ENCODE assay signal across 20 mouse cellular contexts in the genomic region with DNA sequence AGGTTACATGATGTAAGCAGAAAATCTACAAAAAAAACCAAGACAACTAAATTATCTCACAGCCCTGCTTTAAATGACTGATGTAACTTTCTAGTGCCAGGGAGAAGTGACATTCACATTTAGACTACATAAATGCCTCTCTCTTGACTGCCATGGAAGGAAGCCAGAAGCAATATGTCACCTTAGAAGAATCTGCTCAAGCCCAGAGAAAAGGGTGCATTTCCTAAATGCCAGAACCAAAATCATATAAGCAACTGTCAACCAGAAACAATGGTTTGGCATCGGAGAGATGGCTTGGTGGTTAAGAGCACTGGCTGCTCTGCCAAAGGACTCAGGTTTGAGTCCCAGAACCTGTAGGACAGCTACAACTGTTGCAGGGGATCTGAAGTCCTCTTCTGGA. TPM values are rescaled to one million over a fixed set of nuclear protein-coding genes. Genes with fewer than 3 reads are reported as not detected.
A peak's percentile ranks its signal among the peaks of the same experiment; 100 is the strongest.
DNase-seq lines count a peak whose midpoint lies in the region; ATAC-seq and TF ChIP-seq lines count a peak whose summit lies in the region.
"Had no signal": no experiment of that assay in that cellular context is flagged by ENCODE, and none has a peak within 500 bp of the region (broad histone marks: within the 10 kb centered on the region; RNA-seq: fewer than 3 reads in every experiment).

No protein-coding gene starts in this region.

- H3K27me3 ChIP-seq in heart, adult 2 months (ENCODE audit: control insufficient read depth, insufficient read depth, low read length), result no peaks in the 10 kb centered on the region
- H3K27me3 ChIP-seq in heart, postnatal 0 days (ENCODE audit: control insufficient read depth, insufficient read depth, low read length), result no peaks in the 10 kb centered on the region
- H3K27me3 ChIP-seq in heart, embryonic 11.5 days (ENCODE audit: control insufficient read depth, insufficient read depth, low read length), result no peaks in the 10 kb centered on the region
- H3K27me3 ChIP-seq in midbrain, embryonic 11.5 days (ENCODE audit: control insufficient read depth, insufficient read depth, low read length), result no peaks in the 10 kb centered on the region
- H3K27me3 ChIP-seq in midbrain, postnatal 0 days (ENCODE audit: insufficient read depth, low read length), result no peaks in the 10 kb centered on the region
- no peaks in the 10 kb centered on the region for H3K27me3 ChIP-seq in hindbrain, embryonic 14.5 days (ENCODE audit: control insufficient read depth, insufficient read depth, low read length)
- H3K27me3 ChIP-seq: forebrain, embryonic 12.5 days; hindbrain, embryonic 13.5 days; midbrain, embryonic 12.5 days; neural tube, embryonic 13.5 days had no signal

- no peaks in the 10 kb centered on the region for H3K9me3 ChIP-seq in heart, postnatal 0 days (replicated peaks; ENCODE audit: control insufficient read depth, low read length)
- no peaks in the 10 kb centered on the region for H3K9me3 ChIP-seq in heart, embryonic 11.5 days (replicated peaks; ENCODE audit: control insufficient read depth, low read length)
- no peaks in the 10 kb centered on the region for H3K9me3 ChIP-seq in midbrain, embryonic 11.5 days (ENCODE audit: control insufficient read depth, low read length)
- H3K9me3 ChIP-seq in midbrain, postnatal 0 days (ENCODE audit: low read length), result no peaks in the 10 kb centered on the region
- H3K9me3 ChIP-seq in hindbrain, embryonic 14.5 days (ENCODE audit: control insufficient read depth, low read length), result no peaks in the 10 kb centered on the region
- H3K9me3 ChIP-seq: embryonic facial prominence, embryonic 10.5 days; forebrain, embryonic 12.5 days; G1E; hindbrain, embryonic 13.5 days; midbrain, embryonic 12.5 days; neural tube, embryonic 13.5 days had no signal

- no peak for TF ChIP-seq EP300 in heart, adult 2 months (IDR thresholded peaks at IDR 0.05; ENCODE audit: insufficient read depth, low read depth, low read length)
- TF ChIP-seq EP300 in heart, postnatal 0 days (IDR thresholded peaks at IDR 0.05; ENCODE audit: low read depth), result no peak

- peaks cover 66% of the 10 kb centered on the region for H3K36me3 ChIP-seq in heart, adult 2 months (ENCODE audit: control insufficient read depth, insufficient read depth, low read length)
- H3K36me3 ChIP-seq in heart, postnatal 0 days (replicated peaks; ENCODE audit: control insufficient read depth, insufficient read depth, low read length), result peaks cover 29% of the 10 kb centered on the region
- H3K36me3 ChIP-seq in heart, embryonic 11.5 days (ENCODE audit: control insufficient read depth, insufficient read depth, low read length), result no peaks in the 10 kb centered on the region
- no peaks in the 10 kb centered on the region for H3K36me3 ChIP-seq in midbrain, embryonic 11.5 days (ENCODE audit: control insufficient read depth, insufficient read depth, low read length)
- H3K36me3 ChIP-seq in midbrain, postnatal 0 days (ENCODE audit: insufficient read depth, low read length), result no peaks in the 10 kb centered on the region
- no peaks in the 10 kb centered on the region for H3K36me3 ChIP-seq in hindbrain, embryonic 14.5 days (replicated peaks; ENCODE audit: control insufficient read depth, insufficient read depth)
- H3K36me3 ChIP-seq: embryonic facial prominence, embryonic 10.5 days; forebrain, embryonic 12.5 days; hindbrain, embryonic 13.5 days; midbrain, embryonic 12.5 days; neural tube, embryonic 13.5 days had no signal

- H3K79me2 ChIP-seq in heart, adult 2 months (replicated peaks; ENCODE audit: control insufficient read depth, insufficient read depth, low read length), result no peaks in the 10 kb centered on the region; the same call in 1 of the 2 replicates

- TF ChIP-seq POLR2A in heart, adult 2 months (IDR thresholded peaks at IDR 0.05; ENCODE audit: insufficient read depth, low read depth, low read length), result no peak

- H3K9ac ChIP-seq in heart, adult 2 months (ENCODE audit: low read depth, low read length), result no peak overlapping the region
- no peak overlapping the region for H3K9ac ChIP-seq in heart, postnatal 0 days (replicated peaks; ENCODE audit: low read depth, low read length)
- no peak overlapping the region for H3K9ac ChIP-seq in heart, embryonic 11.5 days (ENCODE audit: low read depth, low read length)
- no peak overlapping the region for H3K9ac ChIP-seq in midbrain, embryonic 11.5 days (ENCODE audit: low read length)
- H3K9ac ChIP-seq in midbrain, postnatal 0 days (replicated peaks; ENCODE audit: low read length, poor library complexity, severe bottlenecking), result no peak overlapping the region
- H3K9ac ChIP-seq in hindbrain, embryonic 14.5 days, result no peak overlapping the region
- H3K9ac ChIP-seq: forebrain, embryonic 12.5 days; hindbrain, embryonic 13.5 days; midbrain, embryonic 12.5 days; neural tube, embryonic 13.5 days had no signal

- TF ChIP-seq CTCF in heart, adult 2 months (IDR thresholded peaks at IDR 0.05), result no peak
- no peak for TF ChIP-seq CTCF in heart, postnatal 0 days (IDR thresholded peaks at IDR 0.05; ENCODE audit: low read depth)
- no peak for TF ChIP-seq CTCF in midbrain, postnatal 0 days (IDR thresholded peaks at IDR 0.05)

- no peak for DNase-seq in heart, adult 2 months
- no peak for DNase-seq in heart, adult 11 months
- DNase-seq in heart, postnatal 0 days (ENCODE audit: low spot score), result no peak
- peak; percentile 14 for DNase-seq in midbrain, embryonic 11.5 days (ENCODE audit: low spot score, missing footprints)
- DNase-seq in midbrain, postnatal 0 days (ENCODE audit: low spot score), result no peak
- DNase-seq in ovary, postnatal 10 days (ENCODE audit: low spot score), result no peak
- DNase-seq in hindbrain, embryonic 14.5 days (ENCODE audit: low spot score), result no peak
- DNase-seq: adrenal gland, postnatal 36 days; cerebellum, adult 8-10 months; gastrocnemius, adult 2 months; kidney, postnatal 36 days; thymus, postnatal 36 days had no signal

- ATAC-seq in heart, postnatal 0 days (ENCODE audit: insufficient read depth, low read depth), result no peak
- ATAC-seq in heart, embryonic 11.5 days (replicated peaks; ENCODE audit: insufficient number of reproducible peaks, low FRiP score, low TSS enrichment), result no peak
- no peak for ATAC-seq in midbrain, embryonic 11.5 days (ENCODE audit: low FRiP score)
- ATAC-seq in midbrain, postnatal 0 days (ENCODE audit: low FRiP score), result no peak
- ATAC-seq in hindbrain, embryonic 14.5 days (ENCODE audit: low FRiP score), result no peak

- H3K4me2 ChIP-seq in heart, postnatal 0 days (ENCODE audit: low read depth, low read length), result no peak overlapping the region
- H3K4me2 ChIP-seq in heart, embryonic 11.5 days, result no peak overlapping the region
- H3K4me2 ChIP-seq in midbrain, embryonic 11.5 days, result no peak overlapping the region
- no peak overlapping the region for H3K4me2 ChIP-seq in midbrain, postnatal 0 days (ENCODE audit: low read depth, low read length, poor library complexity, severe bottlenecking)
- no peak overlapping the region for H3K4me2 ChIP-seq in hindbrain, embryonic 14.5 days (replicated peaks)
- H3K4me2 ChIP-seq: forebrain, embryonic 12.5 days; hindbrain, embryonic 13.5 days; liver, embryonic 11.5 days; midbrain, embryonic 12.5 days; neural tube, embryonic 13.5 days had no signal

- 29% methylated on average over 1 of the region's 1 CpGs for WGBS in heart, adult 2 months
- 24% methylated on average over 1 of the region's 1 CpGs for WGBS in heart, postnatal 0 days
- WGBS in heart, embryonic 11.5 days (ENCODE audit: insufficient replicate concordance), result 76% methylated on average over 1 of the region's 1 CpGs
- 93% methylated on average over 1 of the region's 1 CpGs for WGBS in midbrain, embryonic 11.5 days
- WGBS in midbrain, postnatal 0 days, result 93% methylated on average over 1 of the region's 1 CpGs
- 69% methylated on average over 1 of the region's 1 CpGs for WGBS in hindbrain, embryonic 14.5 days

- intact Hi-C loops in heart, adult 2 months (cut with DNase I), result loop anchor here (2.0 kb wide), 1 partner anchor 33 kb away; no protein-coding TSS in a partner anchor

- H3K4me1 ChIP-seq in heart, adult 2 months (ENCODE audit: control insufficient read depth, insufficient read depth, low read length), result peaks cover 38% of the 10 kb centered on the region
- H3K4me1 ChIP-seq in heart, postnatal 0 days (ENCODE audit: control insufficient read depth, insufficient read depth), result peaks cover 76% of the 10 kb centered on the region
- peaks cover 62% of the 10 kb centered on the region for H3K4me1 ChIP-seq in heart, embryonic 11.5 days (ENCODE audit: control insufficient read depth, insufficient read depth, low read length)
- no peaks in the 10 kb centered on the region for H3K4me1 ChIP-seq in midbrain, embryonic 11.5 days (ENCODE audit: control insufficient read depth, insufficient read depth, low read length)
- H3K4me1 ChIP-seq in midbrain, postnatal 0 days (ENCODE audit: insufficient read depth, low read length), result no peaks in the 10 kb centered on the region
- no peaks in the 10 kb centered on the region for H3K4me1 ChIP-seq in hindbrain, embryonic 14.5 days (replicated peaks; ENCODE audit: control insufficient read depth, insufficient read depth, low read length)
- H3K4me1 ChIP-seq: forebrain, embryonic 12.5 days; hindbrain, embryonic 13.5 days; midbrain, embryonic 12.5 days had no signal

- no peak overlapping the region for H3K4me3 ChIP-seq in heart, adult 2 months
- H3K4me3 ChIP-seq in heart, postnatal 0 days (ENCODE audit: low read depth, low read length), result no peak overlapping the region
- H3K4me3 ChIP-seq in heart, embryonic 11.5 days (ENCODE audit: low read depth, low read length), result no peak overlapping the region
- H3K4me3 ChIP-seq in midbrain, embryonic 11.5 days (ENCODE audit: low read depth, low read length), result no peak overlapping the region
- H3K4me3 ChIP-seq in midbrain, postnatal 0 days (ENCODE audit: low read depth, low read length), result no peak overlapping the region
- H3K4me3 ChIP-seq in hindbrain, embryonic 14.5 days (replicated peaks; ENCODE audit: low read length), result no peak overlapping the region
- H3K4me3 ChIP-seq: embryonic facial prominence, embryonic 10.5 days; forebrain, embryonic 12.5 days; gastrocnemius, adult 2 months; hindbrain, embryonic 13.5 days; midbrain, embryonic 12.5 days; neural tube, embryonic 13.5 days had no signal

- peak overlapping the region; percentile 42 for H3K27ac ChIP-seq in heart, adult 2 months
- H3K27ac ChIP-seq in heart, postnatal 0 days (ENCODE audit: low read depth), result peak overlapping the region; percentile 74
- no peak overlapping the region for H3K27ac ChIP-seq in heart, embryonic 11.5 days (ENCODE audit: low read depth, low read length)
- H3K27ac ChIP-seq in midbrain, embryonic 11.5 days (ENCODE audit: low read depth, low read length), result no peak overlapping the region
- H3K27ac ChIP-seq in midbrain, postnatal 0 days (ENCODE audit: low read depth, low read length), result no peak overlapping the region
- no peak overlapping the region for H3K27ac ChIP-seq in hindbrain, embryonic 14.5 days
- H3K27ac ChIP-seq: embryonic facial prominence, embryonic 10.5 days; forebrain, embryonic 12.5 days; hindbrain, embryonic 13.5 days; midbrain, embryonic 12.5 days; neural tube, embryonic 13.5 days had no signal

RNA-seq across cellular contexts. Expression of a gene that starts 22.5 kb away (rescaled TPM):
- 100 to 1,000 TPM; 330 to 373 TPM for total RNA-seq in heart, adult 2 months (2021)
- 213 and 279 TPM in 2 replicates for polyA plus RNA-seq in heart, adult 2 months (2012; rRNA removed)
- 231 and 250 TPM in 2 replicates for total RNA-seq in heart, postnatal 0 days (2014; rRNA removed; ENCODE audit: low replicate concordance)
- polyA plus RNA-seq in heart, postnatal 0 days (2015; fragmentation: Nextera tagmentation; extraction: Ambion mirVana), result 438 and 547 TPM in 2 replicates
- polyA plus RNA-seq in heart, embryonic 11.5 days (2014; fragmentation: Nextera tagmentation; extraction: Ambion mirVana), result 97.3 and 113 TPM in 2 replicates
- 10.2 and 17.2 TPM in 2 replicates for polyA plus RNA-seq in midbrain, embryonic 11.5 days (2014; fragmentation: Nextera tagmentation; extraction: Ambion mirVana)
- 6.5 and 9.5 TPM in 2 replicates for total RNA-seq in midbrain, postnatal 0 days (2014; rRNA removed)
- polyA plus RNA-seq in midbrain, postnatal 0 days (2015; fragmentation: Nextera tagmentation; extraction: Ambion mirVana), result 16.2 and 19.7 TPM in 2 replicates
- polyA plus RNA-seq in hindbrain, embryonic 14.5 days (2014; fragmentation: Nextera tagmentation; extraction: Ambion mirVana), result 13.9 and 15.8 TPM in 2 replicates

Comparison
In these comparisons a context has a peak if more than half of its experiments do, and no peak if none do; other contexts are left out.
1. H3K27ac ChIP-seq: peak in heart, adult 2 months (single experiment) and heart, postnatal 0 days (single experiment); none in heart, embryonic 11.5 days (single experiment), midbrain, embryonic 11.5 days (single experiment), midbrain, postnatal 0 days (single experiment) and hindbrain, embryonic 14.5 days (single experiment).